Mouse (Mus musculus) lung, adult 2 months (tissue): Measurements from ENCODE around the gene Rfc2.

Source experiments
- CTCF ChIP-seq: fragments of 200-500 bp; IDR thresholded peaks from 2 replicates; pipeline ENCODE4 v1.5.1; 2011; ENCODE audit warnings: mild to moderate bottlenecking, low read length, control low read depth; ENCODE audit not compliant: insufficient read depth
- POLR2A ChIP-seq: fragments of 200-500 bp; IDR thresholded peaks from 2 replicates; pipeline ENCODE4 v1.6.1; 2011; ENCODE audit warnings: low read depth, mild to moderate bottlenecking, control low read depth, low read length, borderline replicate concordance; ENCODE audit errors: extremely low read depth

DNA sequence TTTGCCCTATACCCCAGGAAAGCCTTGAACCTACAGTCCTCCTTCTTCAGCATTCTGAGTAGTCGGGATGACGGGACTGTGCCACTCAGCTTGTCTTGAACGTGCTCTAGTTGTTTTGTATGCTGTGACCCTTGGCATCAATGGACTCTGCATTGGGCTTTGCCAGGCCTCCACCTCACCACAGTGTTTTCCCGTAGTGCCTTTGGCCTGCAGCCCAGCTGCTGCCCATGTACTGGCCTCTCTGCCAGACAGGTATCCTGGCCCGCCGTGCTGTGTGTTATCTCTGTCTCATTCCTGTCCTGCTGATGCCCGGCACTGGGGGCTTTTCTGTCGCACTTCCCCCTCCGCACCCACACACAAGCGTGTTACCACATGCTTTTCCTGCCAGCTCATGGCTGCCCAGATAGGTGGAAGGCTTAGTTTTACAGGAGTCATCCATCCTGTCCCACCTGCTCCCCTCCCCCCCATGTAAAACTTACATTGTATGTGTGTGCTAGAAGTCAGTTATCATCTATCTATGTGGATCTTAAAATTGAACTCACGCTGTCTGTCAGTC is 10.9 kb downstream of the Rfc2 start:
- no peak for TF ChIP-seq POLR2A
- no peak for TF ChIP-seq CTCF
